Mouse (Mus musculus): Measurements from ENCODE around the gene Fam20a. TPM values are rescaled to one million over a fixed set of nuclear protein-coding genes. Genes with fewer than 3 reads are reported as not detected.

Gene Fam20a
- polyA plus RNA-seq, 1 experiment from 2014 or later: 2.9 TPM

DNA sequence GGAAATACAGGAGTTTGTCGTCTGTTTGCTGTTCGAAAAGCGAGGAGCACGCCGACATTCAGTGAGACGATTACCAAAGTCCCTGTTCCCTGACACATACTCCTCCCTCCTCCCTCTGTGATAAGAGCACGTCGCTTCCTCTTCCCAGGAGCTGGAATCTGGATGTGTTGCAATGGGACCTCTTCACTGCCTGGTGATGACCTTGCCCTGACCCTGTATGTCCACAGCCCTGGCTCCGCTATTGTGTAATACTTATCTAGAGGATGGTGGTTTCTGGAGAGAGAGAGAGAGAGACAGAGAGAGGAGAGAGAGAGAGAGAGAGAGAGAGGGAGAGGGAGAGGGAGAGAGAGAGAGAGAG is 16.0 kb downstream of the Fam20a start:
- Histone ChIP-seq H3K27ac (ENCODE audit: low read length) (no peak overlapping the region), H3K4me3 (ENCODE audit: low read length) (no peak overlapping the region), H3K27me3 (ENCODE audit: insufficient read depth, low read length) (no peaks in the 10 kb centered on the region), H3K4me1 (ENCODE audit: insufficient read depth, low read length) (peaks cover 23% of the 10 kb centered on the region), H3K4me2 (replicated peaks; ENCODE audit: low read depth, low read length) (no peak overlapping the region), H3K36me3 (ENCODE audit: insufficient read depth, low read length) (no peaks in the 10 kb centered on the region), H3K9me3 (ENCODE audit: low read length) (no peaks in the 10 kb centered on the region), H3K9ac (replicated peaks; ENCODE audit: low read length) (no peak overlapping the region)
- no peak for ATAC-seq (ENCODE audit: low FRiP score, low TSS enrichment)
- 72% methylated on average over 9 of the region's 9 CpGs for WGBS

DNA sequence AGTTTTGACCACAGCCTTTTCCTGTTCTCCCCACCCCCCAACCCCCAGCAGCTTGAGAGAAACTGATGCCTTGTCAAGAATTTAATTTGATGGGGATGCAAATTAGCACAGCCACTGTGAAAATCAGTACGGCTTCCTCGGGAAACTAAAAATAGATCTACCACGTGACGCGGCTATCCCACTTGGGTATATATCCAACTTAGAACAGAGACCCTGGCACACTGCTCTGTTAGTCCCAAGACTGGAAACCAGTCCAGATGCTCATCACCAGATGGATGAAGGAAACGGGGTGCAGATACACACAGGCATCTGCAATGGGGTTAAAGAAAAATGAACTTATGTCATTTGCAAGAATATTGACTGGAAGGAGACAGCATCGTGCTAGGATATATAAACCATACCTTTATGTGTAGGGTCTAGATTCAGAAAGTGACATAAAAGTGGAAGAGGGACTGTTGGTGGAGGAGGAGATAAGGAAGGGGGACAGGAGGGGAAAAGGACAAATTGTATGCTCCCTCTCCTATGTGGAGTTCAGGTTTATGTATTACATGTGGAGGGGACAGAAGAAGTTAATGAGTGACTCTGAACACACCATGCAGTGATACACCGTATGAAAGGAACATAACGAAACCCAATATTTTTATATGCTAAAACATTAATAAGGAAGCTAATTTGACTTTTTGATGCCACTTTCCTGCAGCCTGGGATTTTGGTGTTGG is 16.6 kb downstream of the Fam20a start:
- Histone ChIP-seq H3K27me3 (ENCODE audit: insufficient read depth, low read length) (no peaks in the 10 kb centered on the region), H3K4me1 (ENCODE audit: insufficient read depth, low read length) (peaks cover 23% of the 10 kb centered on the region), H3K27ac (ENCODE audit: low read length) (no peak overlapping the region), H3K4me2 (replicated peaks; ENCODE audit: low read depth, low read length) (no peak overlapping the region), H3K36me3 (ENCODE audit: insufficient read depth, low read length) (no peaks in the 10 kb centered on the region), H3K9me3 (ENCODE audit: low read length) (no peaks in the 10 kb centered on the region), H3K9ac (replicated peaks; ENCODE audit: low read length) (no peak overlapping the region), H3K4me3 (ENCODE audit: low read length) (no peak overlapping the region)
- WGBS: 75% methylated on average over 9 of the region's 9 CpGs
- ATAC-seq (ENCODE audit: low FRiP score, low TSS enrichment): no peak

DNA sequence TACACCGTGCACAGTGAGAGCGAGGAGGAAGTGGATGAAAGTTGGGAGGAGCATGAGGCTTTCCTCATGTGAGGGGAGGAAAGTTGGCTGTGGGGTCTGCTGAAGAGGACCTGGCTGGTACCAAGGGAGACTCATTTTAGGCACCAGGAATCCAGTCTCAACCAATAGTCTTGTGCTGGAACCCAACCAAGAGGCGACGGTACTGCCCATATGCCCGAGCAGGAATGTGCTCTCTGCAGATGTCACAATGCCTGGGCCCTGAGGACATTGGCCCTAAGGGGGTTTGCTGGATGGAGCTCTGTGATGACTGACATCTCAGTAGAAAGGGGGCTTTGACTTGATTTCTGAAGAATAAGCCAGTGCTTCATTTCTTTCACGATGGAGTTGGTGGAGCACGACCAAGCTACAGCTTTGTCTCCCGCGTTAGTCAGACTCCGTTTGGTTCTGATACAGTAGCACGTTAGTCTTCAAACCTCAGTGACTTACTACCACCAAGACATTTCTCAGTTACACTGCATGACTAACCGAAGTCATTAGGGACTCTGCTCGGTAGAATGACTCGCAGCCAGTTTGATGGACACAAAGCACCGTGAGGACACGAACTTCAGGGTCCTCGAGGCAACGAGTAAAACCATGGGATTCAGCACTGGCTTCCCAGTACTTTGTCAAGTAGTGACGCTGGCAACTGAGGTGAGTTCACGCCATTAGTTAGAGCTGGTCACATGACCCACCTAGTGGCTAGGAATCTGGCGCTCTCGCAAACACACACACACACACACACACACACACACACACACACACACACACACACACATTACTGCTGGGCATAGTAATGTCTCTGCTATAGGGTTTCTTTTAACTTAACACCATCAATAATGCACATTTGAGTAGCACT is 17.5 kb downstream of the Fam20a start:
- H3K27ac ChIP-seq (ENCODE audit: low read length): no peak overlapping the region
- H3K9me3 ChIP-seq (ENCODE audit: low read length): no peaks in the 10 kb centered on the region
- no peaks in the 10 kb centered on the region for H3K36me3 ChIP-seq (ENCODE audit: insufficient read depth, low read length)
- WGBS: 64% methylated on average over 22 of the region's 22 CpGs
- H3K9ac ChIP-seq (replicated peaks; ENCODE audit: low read length): no peak overlapping the region
- H3K4me1 ChIP-seq (ENCODE audit: insufficient read depth, low read length): peaks cover 23% of the 10 kb centered on the region
- ATAC-seq (ENCODE audit: low FRiP score, low TSS enrichment): 0 out of 2 replicates have a peak, but pooled peaks have one; percentile 20
- H3K27me3 ChIP-seq (ENCODE audit: insufficient read depth, low read length): no peaks in the 10 kb centered on the region
- no peak overlapping the region for H3K4me3 ChIP-seq (ENCODE audit: low read length)
- no peak overlapping the region for H3K4me2 ChIP-seq (replicated peaks; ENCODE audit: low read depth, low read length)

DNA sequence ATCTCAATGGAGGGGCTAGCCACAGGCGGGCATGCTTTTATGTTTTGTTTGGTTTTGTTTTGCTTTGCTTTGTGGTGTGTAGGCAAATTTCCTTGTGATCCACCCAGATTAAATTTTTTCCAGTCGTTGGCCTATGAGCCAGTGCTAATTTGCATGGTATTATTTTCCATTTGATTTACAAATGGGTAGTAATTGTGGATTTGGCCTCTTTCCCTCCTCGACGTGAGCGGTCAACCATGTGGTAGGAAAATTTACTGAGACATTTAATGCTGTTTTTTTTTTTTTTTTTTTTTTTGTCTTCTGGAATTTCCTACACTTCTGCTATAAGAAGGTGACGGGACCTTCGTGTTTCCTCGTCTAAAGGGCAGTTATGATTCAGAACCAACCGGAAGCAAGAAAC is 18.2 kb downstream of the Fam20a start:
- H3K9ac ChIP-seq (replicated peaks; ENCODE audit: low read length): no peak overlapping the region
- peaks cover 23% of the 10 kb centered on the region for H3K4me1 ChIP-seq (ENCODE audit: insufficient read depth, low read length)
- WGBS: 25% methylated on average over 9 of the region's 9 CpGs
- no peak overlapping the region for H3K4me2 ChIP-seq (replicated peaks; ENCODE audit: low read depth, low read length)
- no peak for ATAC-seq (ENCODE audit: low FRiP score, low TSS enrichment)
- H3K27me3 ChIP-seq (ENCODE audit: insufficient read depth, low read length): no peaks in the 10 kb centered on the region
- H3K9me3 ChIP-seq (ENCODE audit: low read length): no peaks in the 10 kb centered on the region
- no peaks in the 10 kb centered on the region for H3K36me3 ChIP-seq (ENCODE audit: insufficient read depth, low read length)
- H3K4me3 ChIP-seq (ENCODE audit: low read length): no peak overlapping the region
- H3K27ac ChIP-seq (ENCODE audit: low read length): no peak overlapping the region

DNA sequence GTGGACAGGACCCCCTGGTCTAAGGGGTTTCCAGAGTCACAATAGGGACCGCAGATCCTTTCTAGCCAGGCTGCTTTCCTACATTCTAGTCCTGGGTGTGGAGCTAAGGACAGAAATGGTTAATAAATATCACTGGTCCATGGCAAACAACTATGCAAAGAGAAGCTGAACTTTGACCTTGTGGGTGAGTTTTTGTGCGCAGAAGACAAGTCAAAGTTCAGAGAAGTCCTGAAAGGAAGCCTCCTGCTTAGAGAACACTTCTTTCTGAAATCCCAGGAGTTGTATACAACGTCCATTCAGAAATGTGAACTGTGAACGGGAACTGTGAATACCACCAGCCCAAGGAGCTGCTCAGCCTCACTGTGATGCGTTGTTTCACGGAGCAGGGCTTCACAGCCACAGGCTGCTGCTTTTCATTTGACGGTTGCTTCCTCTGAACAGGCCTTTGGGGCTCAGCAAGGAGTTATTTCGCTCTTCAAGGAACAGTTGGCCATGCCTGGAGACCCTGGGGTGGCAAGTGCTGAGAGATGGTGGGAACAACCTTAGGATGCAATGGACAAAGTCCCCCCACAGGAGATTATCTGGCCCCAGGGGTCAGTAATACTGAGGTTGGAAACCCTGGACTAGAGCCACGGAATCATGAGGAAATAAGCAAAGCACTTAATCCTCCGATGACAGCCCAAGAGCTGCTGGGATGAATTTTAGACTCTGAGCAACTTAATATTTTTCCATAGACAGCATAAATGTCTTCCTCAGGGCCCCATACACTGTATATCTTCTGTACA is 19.9 kb downstream of the Fam20a start:
- H3K27ac ChIP-seq (ENCODE audit: low read length): peak overlapping the region; percentile 58; the same call in 1 of the 2 replicates
- H3K9ac ChIP-seq (replicated peaks; ENCODE audit: low read length): 0 out of 2 replicates have a peak overlapping the region, but pooled peaks have one; percentile 22
- 45% methylated on average over 10 of the region's 10 CpGs for WGBS
- H3K4me3 ChIP-seq (ENCODE audit: low read length): no peak overlapping the region
- peak; percentile 61; the same call in 1 of the 2 replicates for ATAC-seq (ENCODE audit: low FRiP score, low TSS enrichment)
- H3K36me3 ChIP-seq (ENCODE audit: insufficient read depth, low read length): no peaks in the 10 kb centered on the region
- no peaks in the 10 kb centered on the region for H3K9me3 ChIP-seq (ENCODE audit: low read length)
- no peaks in the 10 kb centered on the region for H3K27me3 ChIP-seq (ENCODE audit: insufficient read depth, low read length)
- H3K4me2 ChIP-seq (replicated peaks; ENCODE audit: low read depth, low read length): no peak overlapping the region
- H3K4me1 ChIP-seq (ENCODE audit: insufficient read depth, low read length): peaks cover 23% of the 10 kb centered on the region

DNA sequence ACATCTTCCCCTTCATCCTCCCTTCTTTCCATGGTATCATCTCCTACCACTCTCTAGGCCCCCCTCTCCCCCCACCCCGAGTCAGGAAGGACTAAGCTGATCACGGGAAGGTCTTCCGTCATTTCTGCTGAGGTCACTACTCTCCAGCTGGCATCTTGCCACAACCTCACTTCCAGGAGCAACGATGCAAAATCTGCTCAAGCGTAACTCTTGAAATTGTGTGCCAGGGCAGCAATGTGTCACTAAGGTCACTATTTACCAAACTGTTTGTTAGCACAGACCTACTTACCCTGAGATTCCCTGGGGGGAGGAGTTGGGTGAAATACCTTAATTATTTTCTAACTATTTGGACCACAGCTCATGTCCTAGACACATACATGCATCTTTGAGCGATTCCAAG is 21.3 kb downstream of the Fam20a start:
- Histone ChIP-seq H3K9me3 (ENCODE audit: low read length) (no peaks in the 10 kb centered on the region), H3K4me3 (ENCODE audit: low read length) (no peak overlapping the region), H3K36me3 (ENCODE audit: insufficient read depth, low read length) (no peaks in the 10 kb centered on the region), H3K4me2 (replicated peaks; ENCODE audit: low read depth, low read length) (no peak overlapping the region), H3K27me3 (ENCODE audit: insufficient read depth, low read length) (no peaks in the 10 kb centered on the region), H3K9ac (replicated peaks; ENCODE audit: low read length) (no peak overlapping the region), H3K27ac (ENCODE audit: low read length) (no peak overlapping the region), H3K4me1 (ENCODE audit: insufficient read depth, low read length) (peaks cover 23% of the 10 kb centered on the region)
- 41% methylated on average over 6 of the region's 6 CpGs for WGBS
- ATAC-seq (ENCODE audit: low FRiP score, low TSS enrichment): no peak

DNA sequence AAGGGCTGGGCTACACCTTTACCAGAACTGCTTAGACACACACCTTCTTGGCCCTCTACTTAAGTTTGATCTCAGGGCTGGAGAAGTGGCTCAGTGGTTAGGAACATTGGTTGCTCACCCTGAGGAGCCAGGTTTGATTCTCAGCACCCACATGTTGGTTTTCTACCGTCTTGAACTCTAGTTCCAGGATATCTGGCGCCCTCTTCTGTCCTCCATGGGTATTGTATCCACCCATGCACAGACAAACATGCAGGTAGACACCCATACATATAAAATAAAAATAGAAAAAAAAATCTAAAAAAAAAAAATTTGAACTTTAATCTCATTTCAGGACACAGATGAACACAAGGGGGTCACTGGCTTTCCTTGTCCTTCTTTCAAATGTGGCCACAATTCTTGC is 22.3 kb downstream of the Fam20a start:
- ATAC-seq (ENCODE audit: low FRiP score, low TSS enrichment): no peak
- Histone ChIP-seq H3K9me3 (ENCODE audit: low read length) (no peaks in the 10 kb centered on the region), H3K4me3 (ENCODE audit: low read length) (no peak overlapping the region), H3K4me2 (replicated peaks; ENCODE audit: low read depth, low read length) (no peak overlapping the region), H3K9ac (replicated peaks; ENCODE audit: low read length) (no peak overlapping the region), H3K27me3 (ENCODE audit: insufficient read depth, low read length) (no peaks in the 10 kb centered on the region), H3K4me1 (ENCODE audit: insufficient read depth, low read length) (peaks cover 23% of the 10 kb centered on the region), H3K36me3 (ENCODE audit: insufficient read depth, low read length) (no peaks in the 10 kb centered on the region), H3K27ac (ENCODE audit: low read length) (no peak overlapping the region)
- WGBS: 68% methylated on average over 2 of the region's 2 CpGs

DNA sequence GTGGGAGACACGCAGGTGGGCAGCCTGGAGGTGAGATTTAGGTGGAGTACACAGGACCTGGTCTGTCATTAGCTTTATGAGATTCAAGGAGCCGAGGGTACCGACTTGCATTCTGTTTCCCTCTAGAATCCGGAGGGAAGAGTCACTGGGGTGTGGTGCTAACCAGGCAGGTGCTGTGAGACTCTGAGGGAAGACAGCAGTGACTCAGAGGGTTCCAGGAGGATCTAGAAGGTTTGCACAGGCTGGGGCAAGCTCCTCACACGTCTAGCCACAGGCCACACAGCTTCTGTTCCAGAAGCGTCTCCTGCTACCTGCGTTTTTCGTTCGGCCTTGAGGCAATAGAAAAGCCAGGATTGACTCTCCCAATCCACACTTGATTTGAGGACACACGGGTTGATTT is 23.3 kb downstream of the Fam20a start:
- Histone ChIP-seq H3K36me3 (ENCODE audit: insufficient read depth, low read length) (no peaks in the 10 kb centered on the region), H3K4me2 (replicated peaks; ENCODE audit: low read depth, low read length) (no peak overlapping the region), H3K9me3 (ENCODE audit: low read length) (no peaks in the 10 kb centered on the region), H3K4me1 (ENCODE audit: insufficient read depth, low read length) (peaks cover 13% of the 10 kb centered on the region), H3K27ac (ENCODE audit: low read length) (no peak overlapping the region), H3K9ac (replicated peaks; ENCODE audit: low read length) (no peak overlapping the region), H3K4me3 (ENCODE audit: low read length) (no peak overlapping the region), H3K27me3 (ENCODE audit: insufficient read depth, low read length) (no peaks in the 10 kb centered on the region)
- no peak for ATAC-seq (ENCODE audit: low FRiP score, low TSS enrichment)
- 87% methylated on average over 10 of the region's 10 CpGs for WGBS

DNA sequence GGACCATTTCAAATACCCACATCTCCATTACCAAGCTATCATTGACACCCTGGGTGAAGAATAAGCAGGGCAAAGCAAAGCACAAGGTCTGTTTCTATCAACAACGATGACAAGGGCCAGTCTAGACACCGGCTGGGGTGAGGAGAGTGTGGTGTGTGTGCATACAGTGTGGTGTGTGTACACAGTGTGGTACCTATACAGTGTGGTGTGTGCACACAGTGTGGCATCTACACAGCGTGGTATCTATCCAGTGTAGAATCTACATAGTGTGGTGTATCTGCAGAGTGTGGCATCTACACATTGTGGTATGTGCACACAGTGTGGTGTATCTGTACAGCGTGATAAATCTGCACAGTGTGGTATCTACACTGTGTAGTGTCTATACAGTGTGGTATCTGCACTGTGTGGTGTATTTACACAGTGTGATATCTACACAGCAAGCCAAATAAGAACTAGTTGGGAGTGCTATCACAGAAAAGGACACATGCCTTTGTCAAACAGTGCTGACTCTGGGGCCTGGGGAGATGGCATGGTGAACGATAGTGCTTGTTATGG is 24.9 kb downstream of the Fam20a start:
- WGBS: 91% methylated on average over 5 of the region's 5 CpGs
- ATAC-seq (ENCODE audit: low FRiP score, low TSS enrichment): no peak

More for the DNA sequence above, 24.9 kb downstream of the Fam20a start:
- peaks cover 5% of the 10 kb centered on the region for H3K4me1 ChIP-seq (ENCODE audit: insufficient read depth, low read length)
- H3K27ac ChIP-seq (ENCODE audit: low read length): no peak overlapping the region
- no peak overlapping the region for H3K9ac ChIP-seq (replicated peaks; ENCODE audit: low read length)
- H3K9me3 ChIP-seq (ENCODE audit: low read length): no peaks in the 10 kb centered on the region
- H3K27me3 ChIP-seq (ENCODE audit: insufficient read depth, low read length): no peaks in the 10 kb centered on the region
- H3K4me3 ChIP-seq (ENCODE audit: low read length): no peak overlapping the region
- H3K36me3 ChIP-seq (ENCODE audit: insufficient read depth, low read length): no peaks in the 10 kb centered on the region
- H3K4me2 ChIP-seq (replicated peaks; ENCODE audit: low read depth, low read length): no peak overlapping the region
